Mouse (Mus musculus): ENCODE results near the gene Arsb.
A peak's percentile ranks its signal among the peaks of the same experiment; 100 is the strongest.
"Not testable (repeated sequence)": the region's sequence is repeated elsewhere in the genome, so short reads cannot be mapped to it uniquely, and the experiment has no call there.

Arsb gene

DNA sequence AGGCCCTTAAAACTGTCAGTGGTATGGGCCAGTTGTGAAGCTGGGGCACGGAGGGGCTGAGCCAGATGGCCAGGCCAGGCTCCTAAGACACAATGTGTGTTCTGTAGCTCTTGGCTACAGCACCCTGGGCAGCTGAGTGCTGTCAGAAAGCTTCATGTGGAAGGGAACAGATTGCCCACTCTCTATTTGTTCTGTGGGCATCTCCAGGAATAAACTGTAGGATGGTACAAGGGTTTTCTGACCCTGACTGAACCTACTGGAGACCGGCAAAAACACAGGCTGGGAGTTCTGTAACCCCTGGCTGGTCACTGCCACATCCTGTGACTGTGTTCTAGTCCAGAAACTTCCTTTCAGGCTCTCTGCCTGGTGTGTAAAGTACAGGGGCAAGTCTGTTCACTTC, 14.6 kb downstream of the Arsb start:
- no peak for DNase-seq (ENCODE audit: extremely low read depth, insufficient read length, low spot score)

DNA sequence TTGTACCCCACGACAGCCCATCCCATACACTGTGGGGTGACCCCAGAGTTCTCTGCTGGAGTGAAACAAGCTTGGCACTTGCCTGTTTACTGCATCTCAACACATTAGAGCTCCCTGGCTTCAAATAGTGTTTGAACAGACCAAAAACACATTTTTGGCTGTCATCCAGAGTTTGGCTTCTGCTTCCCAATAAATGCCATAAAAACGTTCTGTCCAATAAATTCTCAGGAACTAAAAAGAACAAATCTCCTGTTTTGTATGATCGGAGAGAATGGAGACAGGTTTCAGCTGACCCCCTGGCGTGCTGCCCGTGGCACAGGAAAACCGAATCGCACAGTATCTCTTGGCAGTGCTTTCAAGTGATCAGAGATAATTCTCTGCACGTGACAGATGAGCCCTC, 16.2 kb downstream of the Arsb start:
- no peak for DNase-seq (ENCODE audit: extremely low read depth, insufficient read length, low spot score)

DNA sequence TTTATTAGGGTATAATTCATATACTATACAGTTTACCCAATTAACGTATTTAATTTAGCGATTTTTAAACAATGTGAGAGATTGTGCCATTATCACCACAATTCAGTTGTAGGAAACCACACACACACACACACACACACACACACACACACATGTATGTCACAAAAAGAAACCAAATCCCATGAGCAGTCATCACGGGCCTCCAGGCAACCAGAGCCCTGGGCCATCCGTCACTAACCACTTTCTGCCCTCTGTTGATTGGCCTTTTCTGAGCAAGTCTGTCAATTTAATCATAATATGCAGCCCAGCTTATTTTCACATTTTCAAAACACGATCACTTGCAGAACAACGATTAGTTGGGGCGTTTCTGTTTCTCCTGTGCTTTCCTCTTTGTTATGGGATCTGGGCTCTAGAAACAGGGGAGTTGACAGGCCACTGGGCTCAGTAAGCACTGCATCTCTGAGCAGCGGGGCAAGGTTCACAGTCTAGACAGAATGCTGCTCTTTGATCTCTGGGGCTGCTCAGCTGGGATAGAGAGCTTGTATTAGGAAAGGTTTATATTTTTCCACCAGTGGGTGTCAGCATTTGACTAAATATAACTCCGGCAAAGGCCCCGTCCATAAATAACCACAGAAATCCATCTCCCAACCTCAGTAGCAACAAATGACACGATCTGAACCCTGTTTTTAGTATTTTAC, 21.7 kb downstream of the Arsb start:
- DNase-seq (ENCODE audit: extremely low read depth, insufficient read length, low spot score) = peak; percentile 10

DNA sequence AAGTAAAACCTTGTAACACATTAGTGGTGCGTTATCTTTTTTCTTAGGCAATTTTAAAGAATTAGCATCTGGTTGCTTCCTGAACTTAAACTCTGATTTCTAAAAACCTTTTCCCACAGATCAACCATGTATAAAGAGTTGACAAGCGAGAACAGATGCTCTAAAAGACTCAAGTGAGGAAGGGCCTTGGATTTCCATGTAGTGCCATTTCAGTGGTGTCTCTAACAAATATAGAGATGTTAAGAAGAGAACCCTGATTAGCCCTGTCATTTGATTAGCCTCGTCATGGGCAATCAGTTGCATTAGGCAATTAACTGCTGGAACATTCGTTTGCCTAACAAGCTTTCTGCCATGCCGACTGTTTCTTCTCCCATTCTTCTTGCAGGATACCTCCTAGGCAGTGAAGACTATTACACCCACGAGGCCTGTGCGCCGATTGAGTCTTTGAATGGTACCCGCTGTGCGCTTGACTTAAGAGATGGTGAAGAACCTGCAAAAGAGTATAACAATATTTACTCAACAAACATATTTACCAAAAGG, 22.3 kb downstream of the Arsb start:
- no peak for DNase-seq (ENCODE audit: extremely low read depth, insufficient read length, low spot score)

DNA sequence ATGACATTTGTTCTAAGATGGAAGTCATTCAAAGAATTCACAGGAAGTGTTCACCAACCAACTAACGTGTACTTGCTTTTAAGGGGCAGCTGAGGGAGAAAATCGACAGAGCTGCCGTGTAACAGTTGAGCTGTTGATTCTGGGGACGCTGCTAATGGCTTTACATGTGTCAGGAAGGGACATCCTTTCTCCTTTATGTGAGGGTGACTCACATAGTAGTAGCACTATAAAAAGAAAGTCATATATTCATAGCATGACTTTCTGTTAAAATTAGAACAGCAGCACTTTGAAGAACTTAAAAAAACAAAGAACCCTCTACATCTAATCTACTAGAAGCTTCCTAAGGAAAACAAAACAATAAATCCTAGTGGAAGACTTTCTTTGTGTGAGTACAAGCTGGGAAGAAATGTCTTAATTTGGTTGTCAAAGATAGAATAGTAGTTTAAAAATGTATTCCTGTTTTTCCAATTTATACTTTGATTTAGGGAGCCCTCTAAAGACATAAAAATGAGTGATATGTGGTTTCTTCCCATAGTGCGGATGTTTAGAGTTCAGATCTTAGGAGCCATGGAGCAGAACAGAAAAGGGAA, 25.7 kb downstream of the Arsb start:
- DNase-seq (ENCODE audit: extremely low read depth, insufficient read length, low spot score) = no peak

DNA sequence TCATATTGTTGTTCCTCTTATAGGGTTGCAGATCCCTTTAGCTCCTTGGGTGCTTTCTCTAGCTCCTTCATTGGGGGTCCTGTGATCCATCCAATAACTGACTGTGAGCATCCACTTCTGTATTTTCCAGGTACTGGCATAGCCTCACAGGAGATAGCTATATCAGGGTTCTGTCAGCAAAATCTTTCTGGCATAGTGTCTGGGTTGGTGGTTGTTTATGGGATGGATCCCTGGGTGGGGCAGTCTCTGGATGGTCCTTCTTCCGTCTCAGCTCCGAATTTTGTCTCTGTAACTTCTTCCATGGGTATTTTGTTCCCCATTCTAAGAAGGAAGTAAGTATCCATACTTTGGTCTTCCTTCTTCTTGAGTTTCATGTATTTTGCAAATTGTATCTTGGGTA, 38.9 kb downstream of the Arsb start:
- not testable (repeated sequence) for DNase-seq (ENCODE audit: extremely low read depth, insufficient read length, low spot score)

DNA sequence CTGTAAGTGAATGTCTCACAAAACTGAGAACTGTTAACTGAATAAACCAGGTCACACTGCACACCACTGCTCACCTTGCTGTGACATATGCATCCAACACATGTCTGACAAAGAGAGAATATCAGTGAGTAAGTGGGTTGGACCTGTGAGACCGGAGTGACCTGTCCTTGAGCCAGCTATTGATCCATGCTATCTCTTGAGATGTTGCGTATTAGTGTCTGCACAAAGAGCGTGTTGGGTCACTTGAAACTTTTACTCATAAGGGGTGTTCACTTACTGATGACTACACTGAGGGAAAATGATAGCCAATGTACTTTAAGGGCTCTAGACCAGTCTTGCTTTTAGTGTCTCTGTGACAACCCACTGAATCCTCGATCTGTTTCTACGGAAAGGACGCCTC, 42.7 kb downstream of the Arsb start:
- DNase-seq (ENCODE audit: extremely low read depth, insufficient read length, low spot score) = no peak

DNA sequence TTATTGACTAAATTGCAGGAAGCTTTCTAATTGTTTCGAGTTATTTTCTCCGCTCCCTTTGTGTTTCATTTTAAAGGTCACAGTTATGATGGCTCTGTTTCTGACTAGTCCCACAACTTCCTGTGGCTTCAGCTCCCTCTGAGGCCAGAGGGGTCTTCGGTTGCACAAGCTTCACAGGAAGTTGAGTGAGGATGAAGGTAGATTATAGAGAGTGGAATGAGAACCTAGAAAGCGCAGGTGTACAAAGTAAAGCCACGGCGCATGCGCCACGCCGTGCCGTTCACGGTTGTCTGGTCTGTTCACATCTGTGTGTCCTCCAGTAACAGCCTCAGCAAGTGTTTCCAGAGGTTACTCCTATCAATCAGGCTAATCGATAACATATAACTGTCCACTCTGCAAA, 43.2 kb downstream of the Arsb start:
- DNase-seq (ENCODE audit: extremely low read depth, insufficient read length, low spot score) = no peak

DNA sequence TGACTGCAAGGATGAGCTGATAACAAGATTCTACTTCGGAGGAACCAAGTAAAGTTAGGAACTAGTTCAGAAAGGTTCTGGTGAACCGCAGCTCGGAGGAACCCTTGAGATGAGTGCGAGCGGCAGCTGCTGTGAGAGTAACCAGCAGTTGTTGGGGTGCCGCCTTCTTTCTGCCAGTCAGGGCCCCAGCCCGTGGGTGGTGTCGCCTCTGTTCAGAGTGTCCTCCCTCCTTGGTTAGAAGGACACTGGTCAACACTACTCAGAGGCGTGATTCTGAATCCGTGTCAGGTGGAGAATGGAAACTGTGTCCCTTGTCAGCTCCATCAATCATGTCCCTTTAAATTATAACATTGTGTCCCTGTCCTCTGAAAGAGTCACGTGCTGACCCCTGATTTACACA, 43.7 kb downstream of the Arsb start:
- DNase-seq (ENCODE audit: extremely low read depth, insufficient read length, low spot score) = no peak

DNA sequence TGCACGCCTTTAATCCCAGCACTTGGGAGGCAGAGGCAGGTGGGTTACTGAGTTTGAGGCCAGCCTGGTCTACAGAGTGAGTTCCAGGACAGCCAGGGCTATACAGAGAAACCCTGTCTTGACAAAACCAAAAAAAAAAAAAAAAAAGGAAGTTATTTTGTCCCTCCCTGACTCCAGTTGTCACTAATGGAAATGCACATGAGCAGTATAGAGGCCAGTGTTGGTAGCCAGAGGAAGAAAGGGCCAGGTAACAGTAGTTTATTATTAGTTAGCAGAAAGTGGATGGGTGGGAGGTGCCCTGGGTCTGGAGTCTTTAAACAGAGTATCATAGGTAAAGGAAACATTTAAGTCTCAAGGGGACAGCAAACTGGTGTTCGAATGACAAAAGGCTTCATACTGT, 44.7 kb downstream of the Arsb start:
- DNase-seq (ENCODE audit: extremely low read depth, insufficient read length, low spot score) = no peak

DNA sequence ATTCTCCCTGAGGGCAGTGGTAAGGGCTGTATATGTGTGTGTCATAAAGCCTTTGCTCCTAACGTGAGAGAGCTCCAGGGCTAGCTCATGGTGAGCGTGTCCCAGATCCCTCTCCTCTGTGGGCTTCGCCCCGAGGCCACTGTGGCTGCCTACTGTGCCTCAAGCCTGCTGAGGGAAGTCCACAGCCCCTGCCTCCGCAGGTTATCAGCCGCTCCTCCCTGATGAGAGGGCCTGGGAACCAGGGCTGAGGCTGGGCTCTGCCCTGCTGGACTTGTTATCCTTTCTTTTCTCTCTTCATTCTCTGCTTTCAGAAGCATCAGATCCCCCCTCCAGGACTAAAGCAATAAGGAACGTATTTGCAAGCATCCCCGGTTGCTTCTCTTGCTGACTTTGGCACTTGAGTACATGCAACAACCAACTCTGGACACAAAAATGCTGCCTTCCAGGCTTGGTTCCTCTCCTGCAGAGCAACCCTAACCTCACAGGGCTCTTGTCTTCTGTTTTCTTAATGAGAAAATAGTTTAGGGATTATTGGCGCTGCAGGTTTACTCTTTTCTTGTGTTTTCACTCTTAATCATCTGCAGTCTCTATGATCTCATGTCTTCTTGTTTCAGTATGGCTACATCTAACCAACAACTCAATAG, 45.4 kb downstream of the Arsb start:
- no peak for DNase-seq (ENCODE audit: extremely low read depth, insufficient read length, low spot score)

DNA sequence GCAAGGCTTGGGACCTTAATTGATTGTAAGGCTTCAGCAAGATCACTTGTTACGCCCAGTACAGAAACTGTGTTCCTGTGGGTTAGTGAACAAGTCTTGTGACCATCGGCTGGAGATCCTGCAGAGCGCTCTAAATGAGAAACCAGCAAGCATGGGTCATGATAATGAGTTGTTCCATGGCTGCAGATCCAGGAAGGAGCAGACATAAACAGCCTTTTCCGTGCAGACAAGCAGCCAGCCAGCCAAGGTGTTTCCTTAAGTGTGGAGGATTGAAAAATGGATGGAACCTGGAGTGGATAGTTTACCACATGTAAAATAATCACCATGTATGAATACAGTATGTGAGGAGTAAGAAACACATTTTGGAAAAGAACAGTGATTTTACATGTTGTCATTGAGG, 48.7 kb downstream of the Arsb start:
- no peak for DNase-seq (ENCODE audit: extremely low read depth, insufficient read length, low spot score)

DNA sequence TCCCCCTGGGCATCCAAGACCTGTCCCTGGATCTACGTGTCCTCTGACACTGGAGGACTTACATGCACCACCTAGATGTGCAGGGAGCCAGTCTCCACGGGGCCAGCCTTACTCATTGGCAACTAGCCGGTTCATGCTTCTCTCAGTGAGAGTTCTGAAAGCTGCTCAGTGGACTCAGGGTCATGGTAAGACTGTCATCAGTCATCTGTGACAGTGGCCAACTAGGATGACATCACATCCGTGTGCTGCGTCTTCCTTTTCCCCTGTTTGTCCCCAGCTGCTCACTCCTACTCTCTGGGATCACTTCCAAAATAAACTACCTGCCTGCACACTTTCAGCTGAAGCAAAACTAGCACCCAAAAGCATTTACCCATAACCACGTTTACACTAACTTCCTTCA, 50.6 kb downstream of the Arsb start:
- DNase-seq (ENCODE audit: extremely low read depth, insufficient read length, low spot score) = no peak

DNA sequence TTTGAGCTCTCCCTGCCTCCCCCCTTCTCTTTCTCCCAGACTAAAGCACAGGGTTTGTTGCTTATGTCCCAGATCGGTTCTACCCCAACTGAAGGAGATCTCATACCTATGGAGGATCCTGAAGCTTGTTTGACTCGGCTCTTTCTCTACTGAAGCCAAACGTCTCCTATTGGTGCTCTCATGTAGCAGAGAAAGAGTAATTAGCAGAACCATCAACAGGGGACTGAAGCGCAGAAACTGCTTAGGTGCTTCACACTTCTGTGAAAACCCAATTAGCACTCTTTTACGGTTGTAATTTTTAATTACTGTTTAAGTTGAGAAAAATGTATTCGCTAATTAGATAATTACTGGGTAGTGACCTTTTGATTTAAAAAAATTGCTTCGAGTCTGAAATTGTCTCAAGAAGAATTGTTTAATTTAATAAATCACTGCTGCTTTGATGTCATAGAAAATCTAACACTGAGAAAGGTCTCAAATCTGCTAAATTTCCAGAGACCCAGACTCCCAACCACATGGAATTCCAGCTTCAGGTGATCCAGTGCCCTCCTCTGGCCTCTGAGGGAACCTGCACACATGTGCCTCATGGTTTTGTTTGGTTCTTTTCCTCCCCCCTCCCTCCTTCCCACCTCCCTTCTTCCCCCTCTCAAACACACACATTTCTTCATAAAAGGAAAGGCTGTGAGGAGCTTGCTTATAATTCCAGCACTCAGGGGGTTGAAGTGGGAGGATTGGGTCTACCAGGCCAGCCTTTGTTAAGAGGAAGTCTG, 54.5 kb downstream of the Arsb start:
- no peak for DNase-seq (ENCODE audit: extremely low read depth, insufficient read length, low spot score)

DNA sequence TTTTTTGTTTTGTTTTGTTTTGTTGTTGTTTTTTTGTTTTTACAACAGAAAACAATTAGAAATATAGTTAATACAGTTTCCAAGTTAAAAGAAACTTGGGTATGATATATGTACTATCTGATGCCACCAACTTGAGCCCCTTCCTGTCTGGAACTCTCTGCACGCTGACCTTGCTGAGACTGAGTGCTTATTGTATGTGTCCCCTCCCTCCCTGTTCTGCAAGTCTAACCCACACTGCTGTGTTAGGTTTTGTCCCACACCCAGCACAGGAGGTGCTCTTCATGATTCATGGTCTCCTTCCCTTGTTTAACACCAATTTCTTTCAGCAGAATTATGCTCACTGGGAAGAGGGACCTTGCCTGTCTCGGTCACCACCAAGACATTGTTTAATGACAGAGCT, 56.3 kb downstream of the Arsb start:
- no peak for DNase-seq (ENCODE audit: extremely low read depth, insufficient read length, low spot score)

DNA sequence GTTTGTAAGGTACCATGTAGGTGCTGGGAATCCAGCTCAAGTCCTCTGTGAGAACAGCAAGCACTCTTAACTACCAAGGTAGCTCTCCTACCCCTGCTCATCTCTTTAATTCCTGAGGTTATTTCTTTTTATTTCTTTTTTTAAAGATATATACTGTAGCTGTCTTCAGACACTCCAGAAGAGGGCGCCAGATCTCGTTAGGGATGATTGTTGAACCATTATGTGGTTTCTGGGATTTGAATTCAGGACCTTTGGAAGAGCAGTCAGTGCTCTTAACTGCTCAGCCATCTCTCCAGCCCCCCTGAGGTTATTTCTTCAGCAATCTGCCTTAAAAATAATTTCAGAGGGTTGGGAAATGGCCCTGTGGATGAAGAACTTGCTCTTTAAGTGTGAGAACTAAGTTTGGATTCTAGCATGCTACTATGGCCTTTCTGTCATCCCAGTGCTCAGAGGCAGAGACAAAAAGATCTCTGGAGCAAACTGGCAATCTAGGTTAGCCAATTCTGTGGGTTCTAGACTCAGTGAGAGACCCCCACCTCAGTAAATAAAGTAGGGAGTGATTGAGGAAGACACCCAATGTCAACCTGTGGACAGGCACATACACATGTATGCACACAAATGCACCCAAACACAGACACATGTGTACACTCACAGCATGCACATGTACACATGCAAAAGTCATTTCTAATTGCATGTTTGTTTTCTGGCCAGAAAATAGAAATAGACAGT, 58.3 kb downstream of the Arsb start:
- no peak for DNase-seq (ENCODE audit: extremely low read depth, insufficient read length, low spot score)

DNA sequence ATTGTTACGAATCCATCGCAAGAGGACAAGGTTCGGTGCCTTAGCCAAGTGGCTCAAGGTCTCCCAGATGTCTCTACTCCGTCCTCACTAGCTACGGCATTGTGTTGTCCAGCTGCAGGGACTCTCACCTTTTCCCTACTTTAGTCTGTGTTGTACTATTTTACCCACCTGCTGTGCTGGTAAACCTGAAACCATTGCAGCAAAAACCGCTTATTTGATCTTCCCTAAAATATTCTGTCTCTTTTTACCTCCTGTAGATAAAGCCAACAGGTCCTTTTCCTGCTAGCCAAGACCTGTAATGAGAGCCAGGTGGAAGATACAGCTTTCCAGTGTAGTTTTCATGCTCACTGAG, 58.8 kb downstream of the Arsb start:
- DNase-seq (ENCODE audit: extremely low read depth, insufficient read length, low spot score) = no peak

DNA sequence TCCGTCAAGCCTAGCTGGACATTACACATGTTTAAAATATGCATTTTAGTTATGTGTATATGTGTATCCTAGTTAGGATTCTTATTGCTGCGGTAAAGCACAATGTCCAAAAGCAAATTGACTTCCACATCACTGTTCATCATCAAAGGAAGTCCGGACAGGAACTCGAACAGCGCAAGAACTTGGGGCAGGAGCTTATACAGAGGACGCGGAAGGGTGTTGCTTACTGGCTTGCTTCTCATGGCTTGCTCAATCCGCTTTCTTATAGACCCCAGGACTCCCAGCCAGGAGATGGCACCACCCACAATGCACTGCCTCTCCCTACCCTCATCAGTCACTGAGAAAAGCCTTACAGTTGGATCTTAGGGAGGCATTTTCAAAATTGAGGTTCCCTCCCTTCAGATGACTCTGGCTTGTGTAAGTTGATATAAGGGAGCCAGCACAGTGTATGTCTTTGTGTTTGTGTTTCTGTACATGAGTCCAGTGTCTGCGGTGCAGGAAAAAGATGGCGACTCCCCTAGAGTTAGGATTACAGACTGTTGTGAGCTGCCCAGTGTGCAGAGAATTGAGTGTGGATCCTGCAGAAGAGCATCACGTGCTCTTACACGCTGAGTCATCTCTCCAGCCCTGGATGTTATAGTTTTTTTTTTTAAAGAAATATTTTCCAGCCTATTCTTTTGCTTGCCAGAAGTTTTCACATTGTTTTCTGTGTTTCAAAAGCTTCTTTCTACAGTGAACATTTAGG, 66.2 kb downstream of the Arsb start:
- no peak for DNase-seq (ENCODE audit: extremely low read depth, insufficient read length, low spot score)

DNA sequence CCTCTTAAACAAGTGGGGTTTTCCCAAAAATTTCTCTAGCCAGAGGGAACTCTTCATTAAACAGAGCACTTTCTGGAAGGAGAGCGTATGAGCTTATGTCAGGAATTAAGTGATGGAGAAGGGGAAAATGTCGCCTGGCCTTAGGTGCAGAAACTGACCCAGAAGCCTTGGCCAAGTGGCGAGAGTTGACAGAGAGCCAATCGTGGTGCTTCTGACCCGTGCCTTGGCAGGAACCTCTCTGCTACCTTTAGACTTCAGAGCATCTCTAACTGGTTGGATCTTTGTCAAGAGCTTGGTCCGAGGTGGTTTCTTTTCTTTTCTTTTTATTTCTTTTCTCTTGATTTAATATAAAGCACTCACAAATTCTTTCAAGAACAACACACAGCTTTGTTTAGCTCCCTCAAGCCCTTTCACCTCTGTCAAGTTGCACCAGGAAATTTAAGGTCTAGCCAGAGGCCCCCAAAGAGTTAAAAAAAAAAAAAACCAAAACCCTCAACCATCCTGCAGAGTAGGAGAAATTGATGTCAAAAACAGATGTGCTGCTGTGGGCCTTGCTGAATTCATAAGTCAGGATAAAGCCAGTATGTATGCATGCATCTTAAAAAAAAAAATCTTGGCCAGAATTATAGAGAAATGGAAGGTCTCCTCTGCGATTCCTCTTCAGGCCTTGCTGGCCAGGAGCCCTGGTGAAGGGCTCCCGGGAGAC, 67.2 kb downstream of the Arsb start:
- DNase-seq (ENCODE audit: extremely low read depth, insufficient read length, low spot score) = no peak

All from 3134 (cell line).